Mouse (Mus musculus) midbrain, embryonic 14.5 days (tissue): ENCODE measurements around the gene Smad1. TPM values are rescaled to one million over a fixed set of nuclear protein-coding genes. Genes with fewer than 3 reads are reported as not detected.

Source experiments
- ATAC-seq: fragments of 200-750 bp; cut with Nextera tagmentation; 2 replicates; pipeline ENCODE4 v1.8.0; 2017; ENCODE audit warnings: moderate number of reproducible peaks, moderate library complexity; ENCODE audit not compliant: low FRiP score, low TSS enrichment
- DNase-seq: peaks from one replicate; pipeline ENCODE4 v3.0.0-alpha.2; 2015
- H3K27ac ChIP-seq: fragments of 300-500 bp; sonication (generic); replicated peaks from 2 replicates; pipeline ENCODE4 v1.5.1; 2014; ENCODE audit warnings: mild to moderate bottlenecking, low read depth, low read length, moderate library complexity
- H3K27me3 ChIP-seq: fragments of 300-500 bp; sonication (generic); 2 replicates; pipeline ENCODE4 v1.6.1; 2014; ENCODE audit warnings: low read length, control low read depth, mixed read lengths; ENCODE audit not compliant: control insufficient read depth, insufficient read depth
- H3K36me3 ChIP-seq: fragments of 300-500 bp; sonication (generic); 2 replicates; pipeline ENCODE4 v1.6.1; 2014; ENCODE audit warnings: low read length, control low read depth; ENCODE audit not compliant: control insufficient read depth, insufficient read depth
- H3K4me1 ChIP-seq: fragments of 300-500 bp; sonication (generic); 2 replicates; pipeline ENCODE4 v1.6.1; 2014; ENCODE audit warnings: mild to moderate bottlenecking, antibody characterized with exemption, low read length, control low read depth; ENCODE audit not compliant: control insufficient read depth, insufficient read depth
- H3K4me2 ChIP-seq: fragments of 300-500 bp; sonication (generic); 2 replicates; pipeline ENCODE4 v1.6.1; 2014; ENCODE audit warnings: mild to moderate bottlenecking, low read length, moderate library complexity
- H3K4me3 ChIP-seq: fragments of 300-500 bp; sonication (generic); replicated peaks from 2 replicates; pipeline ENCODE4 v1.5.1; 2014; ENCODE audit warnings: low read depth, low read length
- H3K9ac ChIP-seq: fragments of 300-500 bp; sonication (generic); replicated peaks from 2 replicates; pipeline ENCODE4 v1.6.1; 2014; ENCODE audit warnings: mild to moderate bottlenecking, low read length, moderate library complexity
- H3K9me3 ChIP-seq: fragments of 300-500 bp; sonication (generic); 2 replicates; pipeline ENCODE4 v1.6.1; 2016; ENCODE audit warnings: low read length, control low read depth, mixed read lengths; ENCODE audit not compliant: control insufficient read depth
- WGBS: fragments of 180-500 bp; shearing (Covaris S2); extraction: QIAGEN DNeasy Blood & Tissue Kit; methylation state at CpG from one replicate; pipeline ENCODE4 v1.1.7; 2014; 5-methylcytosine and 5-hydroxymethylcytosine counted together
- polyA plus RNA-seq: library from polyadenylated mRNA; unstranded; fragments of >200 nt; fragmentation: Nextera tagmentation; extraction: Ambion mirVana; gene quantifications from 2 replicates; pipeline ENCODE4 v1.2.1, GENCODE M21; 2014

The Smad1 gene
- polyA plus RNA-seq, 1 experiment from 2014 or later, result 82.4 TPM

DNA sequence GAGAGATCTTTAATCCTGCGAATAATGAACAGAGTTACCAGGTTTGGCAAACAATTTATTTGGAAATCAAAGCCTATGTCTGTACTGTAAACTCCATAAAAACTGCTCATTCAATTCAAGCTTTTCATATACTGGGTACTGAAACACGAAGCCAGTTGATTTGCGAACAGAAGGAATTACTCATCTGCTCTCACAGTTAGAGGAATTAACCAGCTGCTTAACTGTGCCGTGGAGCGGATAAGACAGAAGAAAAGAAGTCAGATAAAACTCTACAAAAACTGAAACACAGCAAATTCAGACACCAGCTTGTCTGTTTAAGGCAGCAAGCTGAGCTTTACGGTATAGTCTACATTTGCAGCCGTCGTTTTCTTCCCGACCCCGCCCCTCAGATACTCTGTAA is 60.7 kb downstream of the Smad1 start:
- no peaks in the 10 kb centered on the region for H3K4me1 ChIP-seq
- no peak overlapping the region for H3K27ac ChIP-seq
- no peak overlapping the region for H3K4me2 ChIP-seq
- ATAC-seq (no peak), DNase-seq (no peak)
- H3K27me3 ChIP-seq, result no peaks in the 10 kb centered on the region
- H3K9ac ChIP-seq, result no peak overlapping the region
- WGBS, result 93% methylated on average over 10 of the region's 10 CpGs
- H3K4me3 ChIP-seq, result no peak overlapping the region
- H3K36me3 ChIP-seq, result peaks cover 62% of the 10 kb centered on the region
- no peaks in the 10 kb centered on the region for H3K9me3 ChIP-seq

DNA sequence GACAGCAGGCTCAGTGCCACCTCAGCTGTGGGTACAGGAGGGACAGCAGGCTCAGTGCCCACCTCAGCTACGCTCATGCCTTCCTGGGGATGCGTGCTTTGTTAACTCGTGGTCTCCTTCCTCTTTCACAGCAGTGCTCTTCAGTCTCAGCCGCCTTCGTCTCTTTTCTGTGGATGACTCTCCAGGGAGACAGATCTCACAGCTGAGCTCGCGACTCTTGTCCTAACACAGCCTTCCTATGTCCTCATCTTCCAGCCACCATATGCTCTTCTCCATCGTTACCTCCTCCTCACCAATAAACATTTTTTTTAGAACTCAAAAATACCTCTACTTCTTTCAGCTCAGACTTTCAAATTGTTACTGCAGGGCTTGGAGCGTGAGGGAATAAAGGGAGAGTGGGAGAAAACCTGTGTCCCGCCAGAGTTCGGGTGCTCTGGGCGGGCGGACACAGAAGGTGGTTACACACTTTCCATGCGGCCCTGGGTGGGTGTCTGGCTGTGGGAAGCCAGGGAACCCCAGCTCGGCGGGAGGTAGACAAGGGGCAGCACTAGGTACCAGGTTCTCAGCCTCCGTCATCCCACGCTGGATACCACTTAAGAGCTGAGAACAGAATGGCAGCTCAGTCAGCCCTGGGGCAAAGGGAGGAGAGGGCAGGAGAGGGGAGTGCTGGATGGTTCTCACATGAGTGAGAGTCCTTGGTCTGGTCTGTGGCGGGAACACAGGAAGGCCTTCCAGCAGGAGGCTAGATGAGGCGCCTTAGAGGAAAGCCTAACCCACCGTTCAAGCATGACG is 67.0 kb downstream of the Smad1 start:
- WGBS, result 91% methylated on average over 22 of the region's 22 CpGs

DNA sequence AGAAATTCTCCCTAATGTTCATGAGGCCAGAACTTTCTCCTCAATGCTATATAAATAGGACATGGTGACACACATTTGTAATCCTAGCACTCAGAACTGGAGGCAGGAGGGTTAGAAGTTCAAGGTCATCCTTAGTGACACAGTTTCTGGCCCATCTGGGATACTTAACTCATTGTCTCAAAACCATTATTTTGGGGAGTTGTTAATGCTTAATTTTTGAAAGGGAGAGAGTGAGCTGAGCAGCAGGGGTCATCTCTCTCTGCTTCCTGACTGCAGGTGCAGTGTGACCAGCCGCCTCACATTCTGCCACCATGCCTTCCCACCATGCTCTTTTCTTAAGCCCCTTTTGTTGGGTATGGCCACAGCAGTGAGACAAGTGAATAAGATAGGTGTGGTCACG is 67.7 kb downstream of the Smad1 start:
- Histone ChIP-seq H3K27ac (no peak overlapping the region), H3K9ac (no peak overlapping the region), H3K36me3 (no peaks in the 10 kb centered on the region), H3K4me3 (no peak overlapping the region), H3K9me3 (no peaks in the 10 kb centered on the region), H3K4me2 (no peak overlapping the region), H3K27me3 (no peaks in the 10 kb centered on the region), H3K4me1 (no peaks in the 10 kb centered on the region)
- ATAC-seq (no peak), DNase-seq (no peak)
- WGBS, result 87% methylated on average over 2 of the region's 2 CpGs

More for the DNA sequence above, 67.0 kb downstream of the Smad1 start:
- no peak for ATAC-seq
- Histone ChIP-seq H3K4me1 (no peaks in the 10 kb centered on the region), H3K4me2 (no peak overlapping the region), H3K27me3 (no peaks in the 10 kb centered on the region), H3K9ac (no peak overlapping the region), H3K4me3 (no peak overlapping the region), H3K9me3 (no peaks in the 10 kb centered on the region), H3K27ac (no peak overlapping the region), H3K36me3 (peaks cover 7% of the 10 kb centered on the region)
- no peak for DNase-seq

DNA sequence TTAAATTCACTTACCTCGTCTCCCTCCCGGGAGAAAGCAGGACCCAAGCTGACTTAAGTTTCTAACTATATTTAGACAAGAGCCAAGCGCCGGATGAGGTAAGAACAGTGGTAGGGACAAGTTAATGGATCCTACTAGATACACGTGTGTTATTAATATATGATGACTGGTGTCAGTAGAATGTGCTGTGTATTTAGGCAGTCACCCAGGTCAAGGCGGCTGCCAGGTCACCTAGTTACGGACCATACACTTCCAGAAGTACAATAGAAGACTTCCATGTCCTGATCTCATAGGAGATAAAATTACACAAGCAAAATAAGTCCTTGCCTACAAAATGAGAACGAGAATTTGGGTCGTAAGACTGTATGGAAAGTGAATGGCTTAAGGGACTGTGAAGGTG is 68.3 kb downstream of the Smad1 start:
- Histone ChIP-seq H3K36me3 (no peaks in the 10 kb centered on the region), H3K4me2 (no peak overlapping the region), H3K27ac (no peak overlapping the region), H3K9me3 (no peaks in the 10 kb centered on the region), H3K9ac (no peak overlapping the region), H3K27me3 (no peaks in the 10 kb centered on the region), H3K4me3 (no peak overlapping the region), H3K4me1 (no peaks in the 10 kb centered on the region)
- DNase-seq (no peak), ATAC-seq (no peak)
- WGBS, result 86% methylated on average over 9 of the region's 9 CpGs

DNA sequence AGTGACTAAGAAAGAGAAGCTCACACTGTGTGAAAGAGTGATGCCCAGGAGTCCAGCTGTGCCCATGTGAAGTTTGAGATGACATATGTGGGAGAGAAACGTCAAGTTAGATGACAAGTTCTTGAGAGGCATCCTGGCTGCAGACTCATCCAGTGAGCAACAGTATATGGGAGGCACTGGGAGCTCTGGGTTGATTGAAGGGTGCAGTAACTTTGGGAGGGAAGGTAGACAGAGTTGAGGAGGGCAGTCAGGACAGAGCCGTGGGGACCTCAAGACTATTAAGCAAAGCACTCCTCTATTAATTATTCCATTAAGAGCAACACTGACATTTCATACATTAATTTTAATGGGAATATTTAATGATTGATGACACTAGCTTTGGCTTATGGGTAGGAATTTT is 69.6 kb downstream of the Smad1 start:
- DNase-seq (no peak), ATAC-seq (no peak)
- Histone ChIP-seq H3K4me1 (0 out of 2 replicates have a peak, but pooled peaks cover under 1% of the 10 kb centered on the region), H3K9me3 (no peaks in the 10 kb centered on the region), H3K36me3 (no peaks in the 10 kb centered on the region), H3K27ac (no peak overlapping the region), H3K4me3 (no peak overlapping the region), H3K9ac (no peak overlapping the region), H3K4me2 (no peak overlapping the region), H3K27me3 (no peaks in the 10 kb centered on the region)
- 87% methylated on average over 2 of the region's 2 CpGs for WGBS

DNA sequence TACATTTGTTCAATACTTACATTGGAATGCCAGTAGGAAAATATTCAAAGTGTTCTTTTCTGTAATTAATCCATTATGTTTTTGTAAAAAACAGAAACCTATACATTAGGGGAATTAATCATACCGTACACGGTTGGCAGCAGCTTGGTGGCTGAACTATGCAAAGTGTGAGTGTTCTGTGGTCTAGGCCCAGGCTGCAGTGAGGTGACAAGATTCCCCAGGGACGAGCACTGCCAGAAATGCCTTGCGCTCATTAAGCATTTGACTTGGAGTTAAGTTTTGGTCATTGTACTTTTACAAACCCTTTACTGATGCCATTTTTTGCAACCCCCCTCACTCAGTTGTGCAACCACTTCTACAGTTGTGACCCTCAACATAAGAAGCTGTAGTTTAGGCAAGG is 70.1 kb downstream of the Smad1 start:
- H3K9ac ChIP-seq, result no peak overlapping the region
- no peak overlapping the region for H3K4me2 ChIP-seq
- H3K27ac ChIP-seq, result no peak overlapping the region
- WGBS, result 85% methylated on average over 4 of the region's 4 CpGs
- H3K9me3 ChIP-seq, result no peaks in the 10 kb centered on the region
- H3K4me3 ChIP-seq, result no peak overlapping the region
- H3K27me3 ChIP-seq, result no peaks in the 10 kb centered on the region
- no peaks in the 10 kb centered on the region for H3K36me3 ChIP-seq
- H3K4me1 ChIP-seq, result 0 out of 2 replicates have a peak, but pooled peaks cover 6% of the 10 kb centered on the region
- no peak for DNase-seq
- no peak for ATAC-seq

DNA sequence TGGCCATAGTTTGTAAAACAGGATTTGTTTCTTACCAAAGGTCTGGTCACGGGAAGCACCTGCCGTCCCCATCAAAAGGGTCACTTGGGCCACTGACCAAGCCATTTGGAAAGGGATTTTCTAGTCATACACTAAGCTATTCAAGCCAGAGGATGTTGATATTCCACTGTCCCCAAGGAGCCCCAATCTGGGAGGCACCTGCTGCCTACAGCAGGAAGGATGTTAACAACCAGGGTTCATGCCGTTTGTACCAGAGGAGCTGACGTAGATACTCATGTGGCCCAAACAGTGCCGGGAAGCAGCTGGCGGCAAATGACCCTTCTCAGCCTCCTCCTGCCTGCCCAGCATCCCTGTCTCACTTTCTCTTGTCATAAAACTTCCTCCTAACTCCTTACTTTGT is 73.8 kb downstream of the Smad1 start:
- Histone ChIP-seq H3K9me3 (no peaks in the 10 kb centered on the region), H3K4me1 (0 out of 2 replicates have a peak, but pooled peaks cover 6% of the 10 kb centered on the region), H3K4me2 (no peak overlapping the region), H3K4me3 (no peak overlapping the region), H3K9ac (no peak overlapping the region), H3K27ac (no peak overlapping the region), H3K36me3 (no peaks in the 10 kb centered on the region), H3K27me3 (no peaks in the 10 kb centered on the region)
- WGBS, result 78% methylated on average over 6 of the region's 6 CpGs
- no peak for DNase-seq
- ATAC-seq, result no peak

DNA sequence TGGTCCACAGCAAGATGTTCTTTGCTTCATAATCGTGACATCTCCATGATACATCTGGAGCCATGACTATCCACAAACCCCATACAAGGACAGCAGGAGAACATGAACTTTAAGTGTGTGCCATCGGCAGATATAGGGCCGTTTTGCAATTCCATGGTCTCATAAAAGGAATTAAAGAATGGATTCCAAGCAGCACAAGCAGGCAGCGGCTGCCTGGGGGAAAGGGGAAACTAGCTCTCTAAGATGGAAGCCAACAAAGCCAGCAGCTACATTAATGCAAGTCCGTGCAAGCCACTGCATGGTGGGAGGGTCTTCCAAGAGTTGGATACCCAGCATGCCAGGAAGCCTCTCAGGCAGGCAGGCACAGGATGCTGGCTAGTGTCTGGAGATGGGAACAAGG is 74.4 kb downstream of the Smad1 start:
- Histone ChIP-seq H3K4me3 (no peak overlapping the region), H3K27ac (no peak overlapping the region), H3K4me1 (0 out of 2 replicates have a peak, but pooled peaks cover 6% of the 10 kb centered on the region), H3K9me3 (no peaks in the 10 kb centered on the region), H3K36me3 (no peaks in the 10 kb centered on the region), H3K9ac (no peak overlapping the region), H3K4me2 (no peak overlapping the region), H3K27me3 (no peaks in the 10 kb centered on the region)
- ATAC-seq (no peak), DNase-seq (no peak)
- 74% methylated on average over 5 of the region's 5 CpGs for WGBS

DNA sequence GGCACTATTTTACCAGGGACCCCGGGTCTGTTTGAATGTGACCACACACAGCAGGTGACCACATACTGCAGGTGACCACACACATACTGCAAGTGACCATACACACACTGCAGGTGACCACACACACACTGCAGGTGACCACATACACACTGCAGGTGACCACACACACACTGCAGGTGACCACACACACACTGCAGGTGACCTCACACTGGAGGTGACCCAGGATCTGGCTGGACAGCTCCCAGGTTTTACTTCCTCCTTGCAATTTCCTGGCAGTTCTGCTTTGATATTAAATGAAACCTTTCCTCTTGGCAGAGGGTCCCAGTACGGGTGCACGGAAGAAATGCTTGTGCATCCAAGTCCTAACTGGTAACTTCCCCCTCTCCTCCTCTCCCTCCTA is 75.3 kb downstream of the Smad1 start:
- H3K4me2 ChIP-seq, result no peak overlapping the region
- H3K9me3 ChIP-seq, result no peaks in the 10 kb centered on the region
- H3K27ac ChIP-seq, result no peak overlapping the region
- ATAC-seq (no peak), DNase-seq (no peak)
- H3K4me3 ChIP-seq, result no peak overlapping the region
- H3K4me1 ChIP-seq, result 0 out of 2 replicates have a peak, but pooled peaks cover 6% of the 10 kb centered on the region
- no peaks in the 10 kb centered on the region for H3K36me3 ChIP-seq
- H3K27me3 ChIP-seq, result no peaks in the 10 kb centered on the region
- H3K9ac ChIP-seq, result no peak overlapping the region
- WGBS, result 71% methylated on average over 3 of the region's 3 CpGs
